Comparison of ENCODE assay signal across 27 mouse cellular contexts in genomic region chr6:15780127-15780526, GRCm38 (mm10). TPM values are rescaled to one million over a fixed set of nuclear protein-coding genes. Genes with fewer than 3 reads are reported as not detected.
A peak's percentile ranks its signal among the peaks of the same experiment; 100 is the strongest.
DNase-seq lines count a peak whose midpoint lies in the region; ATAC-seq and TF ChIP-seq lines count a peak whose summit lies in the region.
"Had no signal": no experiment of that assay in that cellular context is flagged by ENCODE, and none has a peak within 500 bp of the region (broad histone marks: within the 10 kb centered on the region; RNA-seq: fewer than 3 reads in every experiment).

No protein-coding gene starts in this region.

- peak; percentile 67 for ATAC-seq in activated CD4-positive, CD25-positive, alpha-beta regulatory T cell, adult 4 months
- no peak for ATAC-seq in lung, postnatal 0 days
- ATAC-seq in megakaryocyte-erythroid progenitor cell, adult 5-6 weeks (replicated peaks; ENCODE audit: low FRiP score, low TSS enrichment, poor library complexity, severe bottlenecking), result no peak
- ATAC-seq: forebrain, embryonic 15.5 days; hindbrain, postnatal 0 days; intestine, postnatal 0 days; Patski had no signal

- no peak overlapping the region for H3K4me3 ChIP-seq in heart, adult 2 months
- no peak overlapping the region for H3K4me3 ChIP-seq in lung, postnatal 0 days (ENCODE audit: low read depth, low read length)
- H3K4me3 ChIP-seq: forebrain, embryonic 12.5 days; forebrain, embryonic 15.5 days had no signal

- peaks cover 7% of the 10 kb centered on the region for H3K4me1 ChIP-seq in heart, adult 2 months (ENCODE audit: control insufficient read depth, insufficient read depth, low read length)
- no peaks in the 10 kb centered on the region for H3K4me1 ChIP-seq in lung, postnatal 0 days (ENCODE audit: insufficient read depth, low read depth, low read length)
- H3K4me1 ChIP-seq: forebrain, embryonic 12.5 days; forebrain, embryonic 15.5 days had no signal

- no peak for DNase-seq in heart, adult 2 months
- DNase-seq in heart, adult 18-20 months, result no peak
- peak; percentile 7 for DNase-seq in thymus, postnatal 0 days (ENCODE audit: low spot score)
- no peak for DNase-seq in thymus, postnatal 10 days (ENCODE audit: low spot score in 2 of 2)
- DNase-seq in adrenal gland, postnatal 25 days, result no peak
- DNase-seq in lung, postnatal 0 days (ENCODE audit: low spot score), result no peak
- DNase-seq: adrenal gland, adult 2 months; adrenal gland, postnatal 14 days; B cell, adult 2 months; cerebellum, adult 11-12 months; cerebellum, adult 8-10 months; cerebellum, postnatal 10 days; cerebellum, postnatal 36 days; gastrocnemius, postnatal 25 days; heart, postnatal 14 days; heart, postnatal 4 days had no signal

- H3K9ac ChIP-seq in heart, adult 2 months (ENCODE audit: low read depth, low read length), result no peak overlapping the region
- H3K9ac ChIP-seq in lung, postnatal 0 days (replicated peaks; ENCODE audit: low read depth), result no peak overlapping the region
- H3K9ac ChIP-seq: forebrain, embryonic 12.5 days; forebrain, embryonic 15.5 days; hindbrain, embryonic 14.5 days had no signal

- intact Hi-C loops in heart, adult 2 months (cut with DNase I), result no loop called here

- TF ChIP-seq EP300 in heart, adult 2 months (IDR thresholded peaks at IDR 0.05; ENCODE audit: insufficient read depth, low read depth, low read length), result no peak
- TF ChIP-seq EP300 in lung, postnatal 0 days (IDR thresholded peaks at IDR 0.05), result no peak

- no peak for TF ChIP-seq POLR2A in heart, adult 2 months (IDR thresholded peaks at IDR 0.05; ENCODE audit: insufficient read depth, low read depth, low read length)

- no peaks in the 10 kb centered on the region for H3K9me3 ChIP-seq in lung, postnatal 0 days (ENCODE audit: low read length)
- H3K9me3 ChIP-seq: forebrain, embryonic 12.5 days; forebrain, embryonic 15.5 days; G1E had no signal

- no peaks in the 10 kb centered on the region for H3K27me3 ChIP-seq in heart, adult 2 months (ENCODE audit: control insufficient read depth, insufficient read depth, low read length)
- H3K27me3 ChIP-seq in lung, postnatal 0 days (replicated peaks; ENCODE audit: insufficient read depth, low read length), result no peaks in the 10 kb centered on the region
- H3K27me3 ChIP-seq: CH12.LX; forebrain, embryonic 12.5 days; forebrain, embryonic 15.5 days; Patski had no signal

- H3K36me3 ChIP-seq in heart, adult 2 months (ENCODE audit: control insufficient read depth, insufficient read depth, low read length), result peaks cover 17% of the 10 kb centered on the region
- no peaks in the 10 kb centered on the region for H3K36me3 ChIP-seq in lung, postnatal 0 days (ENCODE audit: insufficient read depth, low read length)
- H3K36me3 ChIP-seq: forebrain, embryonic 12.5 days; forebrain, embryonic 15.5 days; G1E had no signal

- no peak for TF ChIP-seq CTCF in heart, adult 2 months (IDR thresholded peaks at IDR 0.05)
- no peak for TF ChIP-seq CTCF in lung, postnatal 0 days (IDR thresholded peaks at IDR 0.05)

- H3K4me2 ChIP-seq in lung, postnatal 0 days (replicated peaks; ENCODE audit: low read depth, low read length), result no peak overlapping the region
- H3K4me2 ChIP-seq: forebrain, embryonic 12.5 days; forebrain, embryonic 15.5 days; heart, embryonic 11.5 days; hindbrain, embryonic 14.5 days had no signal

- no peaks in the 10 kb centered on the region; the same call in 1 of the 2 replicates for H3K79me2 ChIP-seq in heart, adult 2 months (replicated peaks; ENCODE audit: control insufficient read depth, insufficient read depth, low read length)

- peak overlapping the region; percentile 0; the same call in 1 of the 2 replicates for H3K27ac ChIP-seq in heart, adult 2 months
- no peak overlapping the region for H3K27ac ChIP-seq in lung, postnatal 0 days (ENCODE audit: low read length)
- H3K27ac ChIP-seq: forebrain, embryonic 12.5 days; forebrain, embryonic 15.5 days; hindbrain, embryonic 14.5 days; hindbrain, postnatal 0 days had no signal

RNA-seq across cellular contexts. Expression of gene Mdfic, which starts 59.7 kb away (rescaled TPM):
- 10 to 100 TPM; 14.5 to 15.3 TPM for total RNA-seq in heart, adult 2 months (2021)
- polyA plus RNA-seq in heart, adult 2 months (2012; rRNA removed), result 5.3 and 10.3 TPM in 2 replicates
- total RNA-seq in heart, adult 18-20 months (2021), result 10 to 100 TPM; 15.2 to 17.2 TPM
- polyA plus RNA-seq in thymus, postnatal 0 days (2015; fragmentation: Nextera tagmentation; extraction: Ambion mirVana), result 2.0 and 2.2 TPM in 2 replicates
- 10 to 100 TPM; 16.2 to 20.8 TPM for polyA plus RNA-seq in activated CD4-positive, CD25-positive, alpha-beta regulatory T cell, adult 4 months (2017; shearing (Covaris generic))
- 66.6 and 80.4 TPM in 2 replicates for total RNA-seq in adrenal gland, postnatal 25 days (2021)
- polyA plus RNA-seq in lung, postnatal 0 days (2015; fragmentation: Nextera tagmentation; extraction: Ambion mirVana), result 9.1 and 12.0 TPM in 2 replicates
- 0.11 and 0.45 TPM in 2 replicates for total RNA-seq in megakaryocyte-erythroid progenitor cell, adult 5-6 weeks (2014; fragmentation: Nextera tagmentation)
- total RNA-seq in megakaryocyte-erythroid progenitor cell, adult 5-6 weeks (2017), result 2.8 and 4.4 TPM in 2 replicates
- polyA plus RNA-seq: G1E had no signal
